Mouse (Mus musculus): Measurements from ENCODE around the gene Ccdc58. TPM values are rescaled to one million over a fixed set of nuclear protein-coding genes. Genes with fewer than 3 reads are reported as not detected.
"Not testable (repeated sequence)": the region's sequence is repeated elsewhere in the genome, so short reads cannot be mapped to it uniquely, and the experiment has no call there.

Ccdc58 gene
- 78.6 and 80.6 TPM in 2 replicates for polyA plus RNA-seq (2014; fragmentation: Nextera tagmentation; extraction: Ambion mirVana)

DNA sequence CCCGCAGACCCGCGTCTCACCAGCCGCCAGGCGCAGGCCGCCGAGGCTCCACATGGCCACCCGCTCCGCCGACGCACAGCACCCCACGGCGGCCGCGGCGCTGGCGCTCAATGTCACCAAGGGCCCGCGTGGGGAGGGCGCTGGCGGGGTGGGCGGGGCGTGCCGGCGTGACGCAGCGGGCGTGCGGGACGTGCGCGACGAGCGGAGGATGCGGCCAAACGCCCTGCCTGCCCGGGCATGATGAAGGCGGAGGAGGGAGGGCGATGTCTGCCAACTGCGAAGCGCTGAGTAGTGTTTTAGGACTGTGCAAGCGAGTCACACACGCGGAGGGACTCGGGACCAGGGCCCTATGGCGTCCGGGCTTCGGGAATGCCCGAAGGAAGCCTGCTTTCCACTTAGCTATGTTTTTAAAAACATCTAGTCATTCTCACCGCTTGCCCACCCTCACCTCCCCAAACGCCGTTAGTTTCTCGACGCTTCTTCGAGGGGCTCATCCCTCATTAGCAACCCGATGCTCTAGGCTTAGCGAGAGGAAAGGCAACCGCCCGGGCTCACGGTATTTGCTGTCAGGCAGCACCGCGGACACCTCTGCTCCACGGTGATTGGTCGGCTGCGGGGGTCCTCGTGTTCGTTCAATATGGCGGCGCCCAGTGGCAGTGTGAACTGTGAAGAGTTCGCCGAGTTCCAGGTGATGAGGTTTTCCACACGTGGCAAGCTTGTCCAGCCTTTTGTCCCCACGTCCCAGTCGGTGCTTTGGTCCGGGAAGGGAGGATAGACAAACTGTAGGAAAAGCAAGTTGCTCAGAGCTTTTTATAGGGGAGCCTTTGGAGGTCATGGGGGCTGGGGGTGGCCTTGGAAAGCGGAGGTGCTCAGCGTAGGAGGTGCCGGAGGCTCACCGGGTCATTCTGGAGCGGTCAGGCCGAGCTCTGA lies at the start of gene Ccdc58, which contains the start of gene Fam162a:
Gene Ccdc58, plus strand, starts transcription at position 236 of the 930 bp plus-strand sequence.
Gene Fam162a, minus strand, starts transcription at position 145 of the 930 bp plus-strand sequence.
- 0 out of 2 replicates have a peak, but pooled peaks cover 5% of the 10 kb centered on the region for H3K4me1 ChIP-seq (ENCODE audit: insufficient read depth)
- DNase-seq (peak; percentile 95), ATAC-seq (ENCODE audit: insufficient read depth) (peak; percentile 95)
- no peak for TF ChIP-seq CTCF (IDR thresholded peaks at IDR 0.05; ENCODE audit: low read depth)
- H3K27me3 ChIP-seq (ENCODE audit: insufficient read depth, low read length) = no peaks in the 10 kb centered on the region
- under 1% methylated on average over 79 of the region's 81 CpGs for WGBS
- peak within 1 kb of the TSS; percentile 99 for H3K27ac ChIP-seq (ENCODE audit: low read depth)
- H3K4me2 ChIP-seq = peak within 1 kb of the TSS; percentile 71
- H3K4me3 ChIP-seq (ENCODE audit: low read depth, low read length) = peak within 1 kb of the TSS; percentile 74
- no peaks in the 10 kb centered on the region for H3K9me3 ChIP-seq (ENCODE audit: low read depth, low read length)
- H3K36me3 ChIP-seq (ENCODE audit: insufficient read depth) = 0 out of 2 replicates have a peak, but pooled peaks cover 9% of the 10 kb centered on the region
- peak within 1 kb of the TSS; percentile 83 for H3K9ac ChIP-seq

- not testable (repeated sequence) for H3K4me2 ChIP-seq; ATAC-seq (ENCODE audit: insufficient read depth); H3K9me3 ChIP-seq (ENCODE audit: low read depth, low read length); H3K27ac ChIP-seq (ENCODE audit: low read depth); H3K9ac ChIP-seq; H3K4me1 ChIP-seq (ENCODE audit: insufficient read depth); H3K27me3 ChIP-seq (ENCODE audit: insufficient read depth, low read length); DNase-seq; H3K4me3 ChIP-seq (ENCODE audit: low read depth, low read length)
- 88% methylated on average over 1 of the region's 2 CpGs for WGBS
- peaks cover 54% of the 10 kb centered on the region for H3K36me3 ChIP-seq (ENCODE audit: insufficient read depth)
Observed at GRCm38 (mm10) chr16:36028120-36028519, 43.4 kb upstream of the Ccdc58 start.

DNA sequence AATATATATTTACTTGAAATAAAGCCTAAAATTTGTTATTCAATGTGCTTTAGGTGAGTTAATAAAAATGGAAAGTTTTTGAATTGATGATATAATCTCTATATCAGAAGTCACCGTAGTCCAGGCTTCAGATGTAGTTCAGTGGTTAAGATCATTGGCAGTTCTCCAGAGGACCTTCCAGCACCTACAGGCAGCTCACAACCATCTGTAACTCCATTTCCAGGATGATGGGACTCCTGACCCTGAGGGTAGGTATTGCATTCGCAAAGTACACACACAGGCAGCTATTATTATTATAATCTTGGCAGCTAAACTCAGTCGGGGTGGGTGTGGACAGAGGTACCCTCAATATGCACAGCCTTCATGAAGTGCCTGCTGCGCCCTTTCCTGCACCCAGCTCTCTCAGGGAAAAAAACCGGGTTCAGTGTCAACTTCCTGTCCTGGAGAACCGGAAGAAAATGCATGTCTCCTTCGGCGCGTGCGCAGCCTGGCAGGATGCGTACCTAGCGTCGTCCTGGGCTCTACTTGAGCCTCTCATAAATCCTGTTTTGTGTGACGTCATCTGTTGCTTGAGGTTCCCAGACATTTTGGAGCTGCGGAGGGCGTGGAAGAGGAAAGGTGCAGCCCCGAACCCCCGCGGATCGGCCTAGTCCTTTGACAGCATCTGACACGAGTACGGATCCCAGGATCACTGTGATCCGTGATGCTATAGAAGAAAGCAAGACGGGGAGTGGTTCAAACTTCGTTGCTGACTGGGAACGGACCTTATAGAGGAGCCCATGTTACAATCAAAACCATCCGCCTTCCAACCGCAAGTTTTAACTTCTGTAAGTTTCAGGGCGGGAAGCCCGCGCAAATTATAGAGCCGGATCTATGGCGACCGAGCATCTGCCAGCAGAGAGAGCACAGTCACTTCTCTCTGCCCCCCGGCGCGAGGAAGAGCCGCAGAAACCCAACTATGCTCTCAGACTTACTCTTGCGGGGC lies 30.6 kb upstream of the Ccdc58 start, which contains the start of gene Wdr5b:
Gene Wdr5b, plus strand, starts transcription at position 551 of the 985 bp plus-strand sequence.
- 2% methylated on average over 39 of the region's 39 CpGs for WGBS
- Histone ChIP-seq H3K4me2 (peak within 1 kb of the TSS; percentile 74), H3K4me3 (ENCODE audit: low read depth, low read length) (peak within 1 kb of the TSS; percentile 61), H3K36me3 (ENCODE audit: insufficient read depth) (peaks cover 38% of the 10 kb centered on the region), H3K4me1 (ENCODE audit: insufficient read depth) (0 out of 2 replicates have a peak, but pooled peaks cover 3% of the 10 kb centered on the region), H3K9ac (peak within 1 kb of the TSS; percentile 79), H3K27ac (ENCODE audit: low read depth) (peak within 1 kb of the TSS; percentile 92), H3K9me3 (ENCODE audit: low read depth, low read length) (no peaks in the 10 kb centered on the region), H3K27me3 (ENCODE audit: insufficient read depth, low read length) (no peaks in the 10 kb centered on the region)
- ATAC-seq (ENCODE audit: insufficient read depth) = peak; percentile 98
- no peak for TF ChIP-seq CTCF (IDR thresholded peaks at IDR 0.05; ENCODE audit: low read depth)
- peak; percentile 100 for DNase-seq

GRCm38 (mm10) chr16:36041625-36042020 lies 29.9 kb upstream of the Ccdc58 start:
- Histone ChIP-seq H3K4me1 (ENCODE audit: insufficient read depth) (0 out of 2 replicates have a peak, but pooled peaks cover 3% of the 10 kb centered on the region), H3K27me3 (ENCODE audit: insufficient read depth, low read length) (no peaks in the 10 kb centered on the region), H3K36me3 (ENCODE audit: insufficient read depth) (peaks cover 41% of the 10 kb centered on the region), H3K9me3 (ENCODE audit: low read depth, low read length) (no peaks in the 10 kb centered on the region), H3K27ac (ENCODE audit: low read depth) (peak overlapping the region; percentile 92), H3K9ac (peak overlapping the region; percentile 79), H3K4me3 (ENCODE audit: low read depth, low read length) (peak overlapping the region; percentile 61), H3K4me2 (peak overlapping the region; percentile 74)
- DNase-seq (no peak), ATAC-seq (ENCODE audit: insufficient read depth) (no peak)
- 20% methylated on average over 11 of the region's 11 CpGs for WGBS
- no peak for TF ChIP-seq CTCF (IDR thresholded peaks at IDR 0.05; ENCODE audit: low read depth)

- Histone ChIP-seq H3K9ac (no peak overlapping the region), H3K36me3 (ENCODE audit: insufficient read depth) (peaks cover 51% of the 10 kb centered on the region)
- ATAC-seq (ENCODE audit: insufficient read depth) = no peak
Observed at GRCm38 (mm10) chr16:36043073-36043472, 28.4 kb upstream of the Ccdc58 start.

DNA sequence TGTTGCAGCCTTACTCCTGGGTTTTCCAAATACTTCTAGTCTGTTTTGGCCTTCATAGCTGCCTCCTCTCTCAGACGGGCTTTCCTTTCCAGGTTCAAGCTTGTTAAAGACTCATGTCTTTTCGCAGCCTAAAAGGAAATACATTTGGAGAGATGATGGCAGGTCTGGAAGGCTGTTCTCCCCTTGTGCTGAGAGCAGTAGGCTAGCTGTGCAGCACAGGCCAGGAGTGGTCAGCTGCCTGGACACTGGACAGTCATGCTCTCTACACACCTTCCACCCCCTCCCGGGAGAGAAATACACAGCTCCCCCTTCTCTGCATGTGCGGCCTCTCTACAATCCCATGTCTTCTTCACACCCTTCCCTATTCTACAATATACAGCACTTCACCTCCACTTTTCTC lies 27.5 kb upstream of the Ccdc58 start:
- Histone ChIP-seq H3K4me3 (ENCODE audit: low read depth, low read length) (no peak overlapping the region), H3K27ac (ENCODE audit: low read depth) (no peak overlapping the region), H3K9ac (no peak overlapping the region), H3K9me3 (ENCODE audit: low read depth, low read length) (no peaks in the 10 kb centered on the region), H3K36me3 (ENCODE audit: insufficient read depth) (peaks cover 60% of the 10 kb centered on the region), H3K27me3 (ENCODE audit: insufficient read depth, low read length) (no peaks in the 10 kb centered on the region), H3K4me2 (no peak overlapping the region), H3K4me1 (ENCODE audit: insufficient read depth) (0 out of 2 replicates have a peak, but pooled peaks cover 3% of the 10 kb centered on the region)
- ATAC-seq (ENCODE audit: insufficient read depth) = no peak
- 82% methylated on average over 4 of the region's 4 CpGs for WGBS
- DNase-seq = no peak
- TF ChIP-seq CTCF (IDR thresholded peaks at IDR 0.05; ENCODE audit: low read depth) = no peak

More at GRCm38 (mm10) chr16:36043073-36043472, 28.4 kb upstream of the Ccdc58 start:
- WGBS = 76% methylated on average over 10 of the region's 10 CpGs
- no peaks in the 10 kb centered on the region for H3K9me3 ChIP-seq (ENCODE audit: low read depth, low read length)
- no peak overlapping the region for H3K4me2 ChIP-seq
- H3K27ac ChIP-seq (ENCODE audit: low read depth) = no peak overlapping the region
- TF ChIP-seq CTCF (IDR thresholded peaks at IDR 0.05; ENCODE audit: low read depth) = no peak
- DNase-seq = no peak
- H3K27me3 ChIP-seq (ENCODE audit: insufficient read depth, low read length) = no peaks in the 10 kb centered on the region
- H3K4me1 ChIP-seq (ENCODE audit: insufficient read depth) = 0 out of 2 replicates have a peak, but pooled peaks cover 3% of the 10 kb centered on the region
- no peak overlapping the region for H3K4me3 ChIP-seq (ENCODE audit: low read depth, low read length)
